Mouse (Mus musculus): ENCODE results near the gene Inka1.

GRCm38 (mm10) chr9:107960928-107961327, 24.8 kb downstream of the Inka1 start:
- TF ChIP-seq CTCF (IDR thresholded peaks at IDR 0.05; ENCODE audit: extremely low read depth, insufficient read length, insufficient replicate concordance, low read depth, low read length) (no peak), POLR2A (IDR thresholded peaks at IDR 0.05; ENCODE audit: low read depth, low read length) (no peak)
